Mouse (Mus musculus): ENCODE data around the gene Gkn3. TPM values are rescaled to one million over a fixed set of nuclear protein-coding genes. Genes with fewer than 3 reads are reported as not detected.

Gene Gkn3
- polyA plus RNA-seq (2015; fragmentation: Nextera tagmentation; extraction: Ambion mirVana), result 0.76 and 0.88 TPM in 2 replicates

DNA sequence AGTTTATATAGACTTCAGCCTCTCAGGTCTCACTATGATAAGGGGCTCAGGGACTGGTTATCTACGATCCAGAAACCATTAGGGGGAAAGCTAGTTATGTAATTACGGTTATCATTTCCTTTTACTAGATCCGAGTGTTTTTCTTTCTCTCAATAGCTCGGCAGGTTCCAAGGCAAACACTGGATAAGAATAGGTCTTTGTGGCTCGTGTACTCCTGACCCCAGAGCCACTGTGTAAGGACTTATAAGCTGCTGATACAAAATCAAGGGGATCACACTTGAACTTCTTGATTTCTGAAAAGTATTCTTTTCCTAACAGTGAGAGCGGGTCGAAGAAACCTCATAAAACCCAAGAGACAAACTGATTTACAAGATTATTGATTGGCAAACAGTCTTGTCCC lies at the start of gene Gkn3:
TSS of gene Gkn3 (minus strand) at position 59 of the 400 bp plus-strand sequence.
- WGBS, result 55% methylated on average over 7 of the region's 7 CpGs
- Histone ChIP-seq H3K27me3 (ENCODE audit: control insufficient read depth, insufficient read depth, low read depth, low read length) (peaks cover 2% of the 10 kb centered on the region; the same call in 1 of the 2 replicates), H3K4me2 (ENCODE audit: low read length) (no peak within 1 kb of the TSS), H3K4me1 (ENCODE audit: control insufficient read depth, insufficient read depth, low read length) (0 out of 2 replicates have a peak, but pooled peaks cover 2% of the 10 kb centered on the region), H3K4me3 (ENCODE audit: low read depth, low read length) (no peak within 1 kb of the TSS), H3K9me3 (replicated peaks; ENCODE audit: control insufficient read depth, low read length, poor library complexity, severe bottlenecking) (no peaks in the 10 kb centered on the region), H3K9ac (ENCODE audit: low read depth, low read length) (no peak within 1 kb of the TSS), H3K36me3 (ENCODE audit: control insufficient read depth, insufficient read depth, low read length) (no peaks in the 10 kb centered on the region), H3K27ac (ENCODE audit: low read length) (no peak within 1 kb of the TSS)
- no peak for ATAC-seq

DNA sequence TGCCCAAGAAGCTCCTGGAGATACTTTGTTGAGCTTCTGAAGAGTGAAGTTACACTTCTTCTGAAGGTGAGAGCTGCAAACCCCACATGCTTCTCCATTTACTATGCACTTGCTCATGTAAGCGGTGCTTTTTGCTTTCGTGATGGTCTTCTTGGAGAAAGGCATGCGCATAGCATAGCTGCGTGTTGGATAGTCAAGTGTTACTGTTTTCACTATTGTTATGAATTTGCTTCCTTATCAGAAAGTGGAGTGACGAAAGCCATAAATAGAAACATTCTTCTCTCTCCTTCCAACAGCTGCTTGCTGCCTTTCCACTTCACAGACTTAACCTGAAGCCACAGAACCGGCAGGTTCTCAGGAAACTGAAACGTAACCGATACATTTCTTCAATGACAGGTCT lies 48.0 kb upstream of the Gkn3 start:
- no peak overlapping the region for H3K9ac ChIP-seq (ENCODE audit: low read depth, low read length)
- ATAC-seq, result no peak
- 92% methylated on average over 8 of the region's 8 CpGs for WGBS
- H3K4me1 ChIP-seq (ENCODE audit: control insufficient read depth, insufficient read depth, low read length), result no peaks in the 10 kb centered on the region; the same call in 1 of the 2 replicates
- H3K4me3 ChIP-seq (ENCODE audit: low read depth, low read length), result no peak overlapping the region
- H3K4me2 ChIP-seq (ENCODE audit: low read length), result no peak overlapping the region
- no peaks in the 10 kb centered on the region for H3K36me3 ChIP-seq (ENCODE audit: control insufficient read depth, insufficient read depth, low read length)
- H3K9me3 ChIP-seq (replicated peaks; ENCODE audit: control insufficient read depth, low read length, poor library complexity, severe bottlenecking), result no peaks in the 10 kb centered on the region
- no peak overlapping the region for H3K27ac ChIP-seq (ENCODE audit: low read length)
- no peaks in the 10 kb centered on the region for H3K27me3 ChIP-seq (ENCODE audit: control insufficient read depth, insufficient read depth, low read depth, low read length)

DNA sequence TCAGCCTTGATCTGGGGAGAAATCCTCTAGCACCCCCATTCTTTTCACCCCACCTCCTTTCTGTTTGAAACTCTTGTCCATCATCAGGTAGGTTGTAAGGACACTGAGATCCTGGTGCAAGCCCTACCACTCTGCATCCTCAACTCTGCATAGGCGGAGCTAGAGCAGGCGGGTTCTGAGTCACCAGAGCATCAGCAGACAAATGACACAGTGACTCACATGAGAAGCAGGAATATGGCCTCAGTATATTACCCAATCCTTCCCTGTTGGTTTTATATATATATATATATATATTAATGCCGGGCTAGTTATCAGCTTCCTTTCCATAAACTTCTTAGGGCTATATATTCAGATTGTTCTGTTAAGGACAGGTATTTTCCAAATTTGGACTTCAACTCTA lies 47.1 kb upstream of the Gkn3 start:
- Histone ChIP-seq H3K4me3 (ENCODE audit: low read depth, low read length) (no peak overlapping the region), H3K27ac (ENCODE audit: low read length) (no peak overlapping the region), H3K36me3 (ENCODE audit: control insufficient read depth, insufficient read depth, low read length) (no peaks in the 10 kb centered on the region), H3K4me1 (ENCODE audit: control insufficient read depth, insufficient read depth, low read length) (no peaks in the 10 kb centered on the region), H3K4me2 (ENCODE audit: low read length) (no peak overlapping the region), H3K9ac (ENCODE audit: low read depth, low read length) (no peak overlapping the region), H3K9me3 (replicated peaks; ENCODE audit: control insufficient read depth, low read length, poor library complexity, severe bottlenecking) (no peaks in the 10 kb centered on the region), H3K27me3 (ENCODE audit: control insufficient read depth, insufficient read depth, low read depth, low read length) (no peaks in the 10 kb centered on the region)
- no peak for ATAC-seq
- WGBS, result 95% methylated on average over 3 of the region's 3 CpGs

DNA sequence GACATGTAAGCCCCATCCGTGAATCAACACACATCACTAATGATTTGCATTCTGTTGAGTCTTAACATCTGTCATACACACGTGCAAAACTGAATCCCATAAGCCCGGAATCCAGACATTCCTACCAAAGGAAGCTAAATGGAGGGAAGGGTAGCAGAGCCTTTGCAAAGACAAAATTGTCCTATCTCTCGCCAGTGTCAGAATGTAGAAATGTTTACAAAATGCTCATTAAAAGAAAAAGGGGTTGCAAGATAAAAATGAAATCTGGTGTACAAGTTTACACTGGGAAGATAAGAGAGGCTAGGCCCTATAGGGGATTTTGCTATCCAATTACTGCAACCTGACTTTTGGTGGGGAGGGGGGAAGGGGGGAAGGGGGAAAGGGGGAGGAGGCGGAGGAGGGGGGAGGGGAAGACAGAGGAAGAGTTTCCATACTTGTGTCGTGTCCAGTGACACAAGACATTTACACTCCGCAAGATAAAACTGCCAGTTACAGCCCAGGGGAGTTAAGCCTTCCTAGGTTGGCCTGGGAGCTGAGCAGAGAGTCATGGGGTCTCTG lies 39.8 kb upstream of the Gkn3 start, which contains the start of gene Bmp10:
TSS of gene Bmp10 (plus strand) at position 508 of the 558 bp plus-strand sequence.
- no peaks in the 10 kb centered on the region for H3K9me3 ChIP-seq (replicated peaks; ENCODE audit: control insufficient read depth, low read length, poor library complexity, severe bottlenecking)
- no peak within 1 kb of the TSS for H3K4me3 ChIP-seq (ENCODE audit: low read depth, low read length)
- no peak within 1 kb of the TSS for H3K27ac ChIP-seq (ENCODE audit: low read length)
- no peak for ATAC-seq
- no peak within 1 kb of the TSS for H3K9ac ChIP-seq (ENCODE audit: low read depth, low read length)
- no peak within 1 kb of the TSS for H3K4me2 ChIP-seq (ENCODE audit: low read length)
- H3K4me1 ChIP-seq (ENCODE audit: control insufficient read depth, insufficient read depth, low read length), result peaks cover 3% of the 10 kb centered on the region; the same call in 1 of the 2 replicates
- no peaks in the 10 kb centered on the region for H3K27me3 ChIP-seq (ENCODE audit: control insufficient read depth, insufficient read depth, low read depth, low read length)
- WGBS, result 76% methylated on average over 6 of the region's 7 CpGs
- H3K36me3 ChIP-seq (ENCODE audit: control insufficient read depth, insufficient read depth, low read length), result no peaks in the 10 kb centered on the region

DNA sequence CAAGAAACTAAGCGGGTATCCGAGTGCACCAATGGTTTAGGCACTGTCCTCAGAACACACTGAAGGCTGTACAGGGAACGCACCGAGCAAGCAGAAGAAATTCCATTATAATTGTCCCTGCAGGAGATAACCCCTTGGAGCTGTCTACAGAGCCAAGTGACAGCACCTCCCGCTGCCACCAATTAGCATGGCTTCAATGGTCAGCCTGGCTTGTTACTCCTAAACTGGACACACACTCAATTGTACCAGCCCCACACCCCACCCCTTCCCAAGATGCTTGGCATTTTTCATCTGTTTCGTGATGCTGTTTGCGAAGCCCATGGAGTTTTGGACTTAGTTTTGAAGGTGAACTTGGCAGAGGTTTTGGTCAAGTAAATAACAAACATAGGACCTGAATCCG lies 38.9 kb upstream of the Gkn3 start:
- no peak overlapping the region for H3K4me3 ChIP-seq (ENCODE audit: low read depth, low read length)
- no peak overlapping the region for H3K4me2 ChIP-seq (ENCODE audit: low read length)
- H3K27me3 ChIP-seq (ENCODE audit: control insufficient read depth, insufficient read depth, low read depth, low read length), result no peaks in the 10 kb centered on the region
- no peak overlapping the region for H3K27ac ChIP-seq (ENCODE audit: low read length)
- no peaks in the 10 kb centered on the region for H3K9me3 ChIP-seq (replicated peaks; ENCODE audit: control insufficient read depth, low read length, poor library complexity, severe bottlenecking)
- H3K9ac ChIP-seq (ENCODE audit: low read depth, low read length), result no peak overlapping the region
- no peaks in the 10 kb centered on the region for H3K36me3 ChIP-seq (ENCODE audit: control insufficient read depth, insufficient read depth, low read length)
- no peak for ATAC-seq
- 55% methylated on average over 8 of the region's 8 CpGs for WGBS
- H3K4me1 ChIP-seq (ENCODE audit: control insufficient read depth, insufficient read depth, low read length), result peaks cover 3% of the 10 kb centered on the region; the same call in 1 of the 2 replicates

DNA sequence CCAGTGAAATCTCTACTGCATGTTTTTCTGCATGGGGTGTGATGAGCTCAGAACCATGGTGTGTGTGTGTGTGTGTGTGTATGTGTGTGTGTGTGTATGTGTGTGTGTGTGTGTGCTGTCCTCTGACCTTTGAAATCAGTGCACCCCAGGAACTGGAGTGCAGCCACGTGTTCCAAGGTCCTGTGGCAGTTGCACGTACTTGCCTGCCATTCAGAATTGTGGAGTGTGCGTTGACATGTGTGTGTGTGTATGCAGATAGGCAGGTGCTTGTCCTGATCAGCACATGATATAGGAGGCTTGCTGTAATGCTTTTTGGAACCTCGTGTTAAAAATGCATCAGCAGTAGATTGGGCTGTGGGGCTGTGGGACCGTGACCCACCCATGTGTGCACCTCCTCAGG lies 38.2 kb upstream of the Gkn3 start:
- H3K4me3 ChIP-seq (ENCODE audit: low read depth, low read length), result no peak overlapping the region
- no peaks in the 10 kb centered on the region for H3K27me3 ChIP-seq (ENCODE audit: control insufficient read depth, insufficient read depth, low read depth, low read length)
- peaks cover 3% of the 10 kb centered on the region; the same call in 1 of the 2 replicates for H3K4me1 ChIP-seq (ENCODE audit: control insufficient read depth, insufficient read depth, low read length)
- H3K9me3 ChIP-seq (replicated peaks; ENCODE audit: control insufficient read depth, low read length, poor library complexity, severe bottlenecking), result no peaks in the 10 kb centered on the region
- 66% methylated on average over 5 of the region's 5 CpGs for WGBS
- no peaks in the 10 kb centered on the region for H3K36me3 ChIP-seq (ENCODE audit: control insufficient read depth, insufficient read depth, low read length)
- H3K9ac ChIP-seq (ENCODE audit: low read depth, low read length), result no peak overlapping the region
- no peak overlapping the region for H3K27ac ChIP-seq (ENCODE audit: low read length)
- ATAC-seq, result no peak
- H3K4me2 ChIP-seq (ENCODE audit: low read length), result no peak overlapping the region

DNA sequence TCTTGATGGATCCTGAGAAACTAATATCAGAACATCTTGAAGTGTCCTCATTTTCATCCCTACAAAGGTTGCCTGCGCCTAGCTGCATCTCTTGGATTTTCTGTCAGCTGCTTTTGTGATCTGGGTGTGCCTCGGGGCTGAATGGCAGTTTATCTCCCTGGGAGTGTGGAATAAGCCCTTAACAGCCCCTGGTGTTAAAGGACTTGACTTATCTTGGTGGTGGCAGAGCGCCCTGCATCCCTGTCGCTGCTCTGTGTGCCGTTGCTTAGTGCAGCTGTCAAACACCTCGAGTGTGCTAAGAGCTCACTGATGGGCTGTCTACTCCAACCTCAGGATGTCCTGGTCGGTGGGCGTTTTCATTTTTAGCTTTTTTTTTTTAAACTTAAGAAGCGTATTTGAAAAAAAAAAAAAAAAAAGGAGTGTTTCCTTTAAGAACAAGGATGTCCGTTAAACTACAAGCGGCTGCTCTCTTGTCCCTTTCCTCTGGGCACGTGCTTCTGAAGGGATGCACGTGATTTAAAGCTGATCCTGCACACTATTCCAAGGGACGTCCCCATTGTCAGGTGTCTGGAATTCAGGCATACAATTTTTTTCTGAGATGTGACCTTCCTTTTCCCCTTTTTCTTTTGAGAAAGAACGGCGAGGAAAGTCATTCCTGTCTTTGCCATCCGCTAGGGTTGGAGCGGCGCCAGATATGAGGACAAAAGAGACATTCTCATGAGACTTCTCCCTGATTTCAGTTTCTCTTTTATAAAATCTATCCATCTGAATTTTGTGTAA lies 35.5 kb upstream of the Gkn3 start:
- WGBS, result 54% methylated on average over 19 of the region's 19 CpGs
- no peaks in the 10 kb centered on the region for H3K36me3 ChIP-seq (ENCODE audit: control insufficient read depth, insufficient read depth, low read length)
- H3K9ac ChIP-seq (ENCODE audit: low read depth, low read length), result no peak overlapping the region
- H3K4me2 ChIP-seq (ENCODE audit: low read length), result peak overlapping the region; percentile 47
- no peaks in the 10 kb centered on the region for H3K9me3 ChIP-seq (replicated peaks; ENCODE audit: control insufficient read depth, low read length, poor library complexity, severe bottlenecking)
- H3K4me3 ChIP-seq (ENCODE audit: low read depth, low read length), result peak overlapping the region; percentile 23; the same call in 1 of the 2 replicates
- ATAC-seq, result no peak
- peaks cover 3% of the 10 kb centered on the region; the same call in 1 of the 2 replicates for H3K4me1 ChIP-seq (ENCODE audit: control insufficient read depth, insufficient read depth, low read length)
- H3K27me3 ChIP-seq (ENCODE audit: control insufficient read depth, insufficient read depth, low read depth, low read length), result no peaks in the 10 kb centered on the region
- H3K27ac ChIP-seq (ENCODE audit: low read length), result no peak overlapping the region

DNA sequence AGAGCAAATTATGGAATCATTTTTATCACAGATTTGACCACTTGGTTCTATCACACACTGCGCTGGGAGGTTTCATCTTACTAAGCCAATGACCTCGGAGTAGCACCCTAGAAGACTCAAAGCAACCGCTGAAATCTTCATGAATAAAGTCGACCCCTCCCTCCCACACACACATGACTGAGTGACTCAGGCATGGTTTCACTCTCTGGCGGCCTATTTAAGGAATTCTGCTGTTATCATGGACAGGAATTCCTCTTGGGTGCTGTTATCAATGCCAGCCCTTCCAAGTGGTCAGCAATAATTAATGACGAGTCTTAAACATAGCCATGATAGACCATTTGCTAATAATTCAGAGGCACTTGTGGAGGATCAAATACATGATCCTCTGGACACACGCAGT lies 33.6 kb upstream of the Gkn3 start:
- H3K27me3 ChIP-seq (ENCODE audit: control insufficient read depth, insufficient read depth, low read depth, low read length), result no peaks in the 10 kb centered on the region
- no peak for ATAC-seq
- no peaks in the 10 kb centered on the region for H3K36me3 ChIP-seq (ENCODE audit: control insufficient read depth, insufficient read depth, low read length)
- H3K27ac ChIP-seq (ENCODE audit: low read length), result no peak overlapping the region
- H3K4me3 ChIP-seq (ENCODE audit: low read depth, low read length), result no peak overlapping the region
- no peaks in the 10 kb centered on the region for H3K9me3 ChIP-seq (replicated peaks; ENCODE audit: control insufficient read depth, low read length, poor library complexity, severe bottlenecking)
- peaks cover 3% of the 10 kb centered on the region; the same call in 1 of the 2 replicates for H3K4me1 ChIP-seq (ENCODE audit: control insufficient read depth, insufficient read depth, low read length)
- H3K9ac ChIP-seq (ENCODE audit: low read depth, low read length), result no peak overlapping the region
- no peak overlapping the region for H3K4me2 ChIP-seq (ENCODE audit: low read length)
- 86% methylated on average over 7 of the region's 7 CpGs for WGBS

DNA sequence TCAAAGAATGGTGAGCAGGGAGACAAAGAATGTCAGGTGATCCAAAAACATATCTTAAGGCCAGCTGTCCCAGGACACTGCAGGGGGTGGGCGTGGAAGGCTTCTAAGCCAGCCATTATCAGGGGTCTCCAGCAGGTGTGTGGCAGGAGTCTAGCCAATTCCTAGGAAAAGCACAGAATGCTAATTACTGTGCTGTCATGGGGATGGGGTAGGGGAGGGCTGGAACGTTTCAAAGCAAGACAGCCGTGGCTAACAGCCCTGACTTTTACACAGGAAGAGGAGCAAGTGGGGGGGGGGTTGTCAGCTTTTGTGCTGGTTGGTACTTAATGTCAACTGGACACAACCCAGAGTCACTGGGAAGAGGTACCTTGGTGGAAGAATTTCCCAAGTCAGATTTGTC lies 23.3 kb upstream of the Gkn3 start:
- H3K36me3 ChIP-seq (ENCODE audit: control insufficient read depth, insufficient read depth, low read length), result no peaks in the 10 kb centered on the region
- ATAC-seq, result no peak
- 25% methylated on average over 3 of the region's 3 CpGs for WGBS

More for the DNA sequence above, 23.3 kb upstream of the Gkn3 start:
- H3K9ac ChIP-seq (ENCODE audit: low read depth, low read length), result no peak overlapping the region
- no peak overlapping the region for H3K4me2 ChIP-seq (ENCODE audit: low read length)
- no peaks in the 10 kb centered on the region; the same call in 1 of the 2 replicates for H3K4me1 ChIP-seq (ENCODE audit: control insufficient read depth, insufficient read depth, low read length)
- H3K27ac ChIP-seq (ENCODE audit: low read length), result no peak overlapping the region
- no peaks in the 10 kb centered on the region for H3K9me3 ChIP-seq (replicated peaks; ENCODE audit: control insufficient read depth, low read length, poor library complexity, severe bottlenecking)
- H3K4me3 ChIP-seq (ENCODE audit: low read depth, low read length), result no peak overlapping the region
- H3K27me3 ChIP-seq (ENCODE audit: control insufficient read depth, insufficient read depth, low read depth, low read length), result no peaks in the 10 kb centered on the region
